Mouse (Mus musculus): Measurements from ENCODE around the gene Rasgrp3. TPM values are rescaled to one million over a fixed set of nuclear protein-coding genes. Genes with fewer than 3 reads are reported as not detected.

The Rasgrp3 gene
- total RNA-seq, 2 experiments from 2014 or later, result 13.8 to 14.8 TPM

GRCm38 (mm10) chr17:75536396-75537049 lies 100.8 kb downstream of the Rasgrp3 start:
- DNase-seq (ENCODE audit: low spot score in 2 of 2), result no peak

DNA sequence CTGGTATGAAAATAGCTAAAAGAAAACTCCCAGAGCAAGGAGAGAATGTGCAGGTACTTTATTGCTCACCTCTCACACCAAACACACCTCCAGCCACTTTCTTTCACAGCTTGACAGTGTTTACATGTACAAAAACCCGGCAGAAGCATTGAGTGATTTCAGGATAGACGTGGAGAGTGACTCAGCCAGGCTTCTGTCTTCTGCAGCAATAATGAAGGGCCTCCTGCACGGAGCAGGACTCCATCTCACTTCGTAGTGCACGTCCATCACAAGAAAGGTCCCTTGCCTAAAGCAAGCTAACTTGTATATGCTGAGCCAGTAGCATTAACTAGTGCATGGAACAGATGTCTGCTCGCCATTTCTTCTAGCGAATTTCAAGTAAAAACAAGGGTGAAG lies 101.4 kb downstream of the Rasgrp3 start:
- no peak for DNase-seq (ENCODE audit: low spot score in 2 of 2)

DNA sequence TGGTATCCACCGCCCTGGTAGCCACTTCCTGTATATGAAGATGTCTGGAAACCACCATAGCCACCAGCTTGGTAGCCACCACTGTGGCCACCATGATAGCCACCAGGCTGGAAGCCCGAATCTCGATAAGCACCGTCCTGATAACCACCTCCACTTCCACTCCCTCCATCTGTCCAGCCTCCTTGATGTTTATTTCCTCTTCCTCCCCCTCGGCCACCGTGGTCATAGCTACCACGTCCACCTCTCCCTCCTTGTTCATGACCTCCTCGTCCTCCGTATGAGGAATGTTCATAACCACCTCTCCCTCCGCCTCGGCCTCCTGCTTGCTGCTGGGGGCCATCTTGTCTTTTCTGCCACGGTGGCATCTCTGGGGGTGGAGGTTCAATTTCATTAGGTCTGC lies 102.7 kb downstream of the Rasgrp3 start:
- DNase-seq (ENCODE audit: low spot score in 2 of 2), result no peak

DNA sequence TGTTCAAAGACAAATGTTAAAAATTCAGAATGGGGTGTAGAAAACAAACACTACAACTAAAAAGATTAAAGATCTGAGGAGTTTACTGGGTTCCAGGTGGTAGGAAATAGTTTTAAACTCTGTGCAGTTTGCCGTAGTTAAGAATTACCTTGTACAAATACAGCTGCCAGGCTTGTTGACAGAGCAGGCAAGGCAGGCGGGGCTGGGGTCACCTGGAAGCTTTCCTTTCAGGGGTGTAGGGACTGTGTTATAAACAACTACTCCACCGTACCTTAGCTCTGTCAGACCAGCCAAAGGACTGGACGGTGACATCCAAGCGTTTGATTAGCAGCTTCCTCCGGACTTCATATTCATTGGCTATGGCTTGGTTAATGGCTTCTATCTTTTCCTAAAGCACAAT lies 103.4 kb downstream of the Rasgrp3 start:
- DNase-seq (ENCODE audit: low spot score in 2 of 2), result no peak

- DNase-seq (ENCODE audit: low spot score in 2 of 2), result no peak
These were observed 104.1 kb downstream of the Rasgrp3 start for GRCm38 (mm10) chr17:75539841-75540240.

- no peak for DNase-seq (ENCODE audit: low spot score in 2 of 2)
These were observed 107.7 kb downstream of the Rasgrp3 start for GRCm38 (mm10) chr17:75543434-75543833.

DNA sequence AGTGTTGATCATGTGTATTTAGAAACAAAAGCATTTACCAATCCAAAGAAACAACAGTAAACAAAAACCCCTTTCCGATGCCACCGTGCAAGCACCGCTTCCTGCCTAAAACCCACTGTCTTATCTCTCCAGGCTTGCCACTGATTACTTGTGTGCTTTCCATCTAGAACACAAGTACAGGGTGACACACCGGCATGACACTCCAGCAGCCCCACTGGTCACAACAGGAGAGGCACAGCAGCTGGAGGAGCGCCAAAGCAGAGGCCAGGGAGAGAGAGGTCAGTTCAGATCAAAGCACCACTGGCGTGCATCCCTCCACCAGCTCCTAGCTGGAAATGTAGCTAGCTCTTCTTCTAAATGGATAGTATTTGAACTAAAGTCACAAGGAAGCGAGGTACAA lies 108.6 kb downstream of the Rasgrp3 start:
- DNase-seq (ENCODE audit: low spot score in 2 of 2), result no peak

- no peak for DNase-seq (ENCODE audit: low spot score in 2 of 2)
These were observed 115.2 kb downstream of the Rasgrp3 start for GRCm38 (mm10) chr17:75550771-75551413.

GRCm38 (mm10) chr17:75551512-75552400 lies 116.1 kb downstream of the Rasgrp3 start, which contains the start of gene Fam98a:
Fam98a (minus strand) TSS chr17:75551946.
- DNase-seq (ENCODE audit: low spot score in 2 of 2), result peak; percentile 96 to 97

DNA sequence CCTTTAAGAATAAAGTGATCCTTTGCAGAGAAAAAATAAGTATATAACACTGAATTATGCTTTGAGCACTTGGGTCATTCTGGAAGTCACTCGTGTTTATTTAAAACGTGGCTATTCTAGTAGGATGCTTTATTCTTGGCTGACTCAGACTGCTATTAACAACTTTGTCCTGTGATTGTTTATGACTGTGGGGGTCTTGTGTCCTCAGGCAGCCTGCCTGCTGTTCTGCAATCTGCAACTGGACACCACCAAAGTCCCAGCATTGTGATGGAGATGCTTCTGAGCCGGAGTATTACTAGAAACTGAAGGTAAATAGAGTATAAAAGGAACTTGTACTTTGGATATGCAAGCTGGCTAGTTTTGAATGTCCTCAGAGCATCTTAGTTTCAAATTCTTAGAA lies 121.3 kb downstream of the Rasgrp3 start:
- no peak for DNase-seq (ENCODE audit: low spot score in 2 of 2)

DNA sequence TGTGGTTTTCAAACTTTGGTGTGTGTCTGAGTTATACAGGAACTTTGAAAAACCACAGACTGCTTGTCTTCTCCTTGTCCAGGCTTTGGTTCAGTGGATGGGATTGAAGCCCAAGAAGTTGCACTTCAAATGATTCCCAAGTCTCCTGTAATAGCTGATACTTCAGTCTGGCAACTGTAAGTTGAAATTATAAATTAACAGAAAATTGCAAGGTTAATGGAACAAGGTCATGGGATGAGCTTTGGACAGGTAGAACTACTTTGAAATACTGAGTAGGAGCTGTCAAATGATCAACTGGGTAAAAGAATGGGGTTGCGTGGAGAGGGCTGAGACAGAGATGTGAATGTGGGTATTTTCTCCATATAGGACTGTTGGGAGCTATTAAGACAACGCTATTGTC lies 122.3 kb downstream of the Rasgrp3 start:
- no peak for DNase-seq (ENCODE audit: low spot score in 2 of 2)

GRCm38 (mm10) chr17:75575608-75576007 lies 139.9 kb downstream of the Rasgrp3 start:
- DNase-seq (ENCODE audit: low spot score in 2 of 2), result no peak

Other genes starting within 250 kb of the Rasgrp3 start
- gene Fam98a, start 116.0 kb downstream of the Rasgrp3 start, total RNA-seq (2021), result 10 to 100 TPM; 33.1 to 44.0 TPM